Mouse (Mus musculus): ENCODE results near the gene Cd22.

DNA sequence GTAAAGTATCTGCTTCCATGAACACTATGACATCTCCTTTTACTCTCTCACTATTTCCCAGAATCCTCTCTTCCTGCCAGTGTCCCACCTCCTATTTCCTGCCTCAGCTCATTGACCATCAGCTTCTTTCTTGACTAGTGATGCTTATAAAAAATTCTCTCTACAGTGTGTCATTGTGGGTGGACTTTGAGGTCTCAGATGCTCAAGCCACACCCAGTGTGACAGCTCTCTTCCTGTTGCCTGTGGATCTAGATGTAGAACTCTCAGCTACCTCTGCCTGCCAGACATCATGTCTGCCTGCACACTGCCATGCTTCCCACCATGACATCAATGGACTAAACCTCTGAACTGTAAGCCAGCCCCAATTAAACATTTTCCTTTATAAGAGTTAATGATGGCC, 42.9 kb downstream of the Cd22 start:
- TF ChIP-seq POLR2A (IDR thresholded peaks at IDR 0.05; ENCODE audit: insufficient read depth, low read length), result no peak
- TF ChIP-seq CTCF (IDR thresholded peaks at IDR 0.05; ENCODE audit: low read depth, low read length), result no peak
- TF ChIP-seq EP300 (IDR thresholded peaks at IDR 0.05; ENCODE audit: insufficient read depth, low read depth, low read length), result no peak

Data from ES-Bruce4 (cell line).